Mouse (Mus musculus) hindbrain, embryonic 14.5 days (tissue): ENCODE results near the gene Fcrl1. TPM values are rescaled to one million over a fixed set of nuclear protein-coding genes. Genes with fewer than 3 reads are reported as not detected.
"Not testable (repeated sequence)": the region's sequence is repeated elsewhere in the genome, so short reads cannot be mapped to it uniquely, and the experiment has no call there.

Source experiments
- ATAC-seq: fragments of 200-750 bp; cut with Nextera tagmentation; 2 replicates; pipeline ENCODE4 v1.8.0; 2017; ENCODE audit warnings: moderate number of reproducible peaks, mild to moderate bottlenecking, moderate TSS enrichment, moderate library complexity; ENCODE audit not compliant: low FRiP score
- DNase-seq: peaks from one replicate; pipeline ENCODE4 v3.0.0-alpha.2; 2015; ENCODE audit warnings: low spot score
- H3K27ac ChIP-seq: fragments of 300-500 bp; sonication (generic); 2 replicates; pipeline ENCODE4 v1.5.1; 2014; ENCODE audit warnings: mild to moderate bottlenecking, moderate library complexity
- H3K27me3 ChIP-seq: fragments of 300-500 bp; sonication (generic); 2 replicates; pipeline ENCODE4 v1.6.1; 2014; ENCODE audit warnings: mild to moderate bottlenecking, low read length, mixed read lengths; ENCODE audit not compliant: control insufficient read depth, insufficient read depth
- H3K36me3 ChIP-seq: fragments of 300-500 bp; sonication (generic); replicated peaks from 2 replicates; pipeline ENCODE4 v1.6.1; 2014; ENCODE audit not compliant: control insufficient read depth, insufficient read depth
- H3K4me1 ChIP-seq: fragments of 300-500 bp; sonication (generic); replicated peaks from 2 replicates; pipeline ENCODE4 v1.6.1; 2014; ENCODE audit warnings: antibody characterized with exemption, low read length, mixed read lengths; ENCODE audit not compliant: control insufficient read depth, insufficient read depth
- H3K4me2 ChIP-seq: fragments of 300-500 bp; sonication (generic); replicated peaks from 2 replicates; pipeline ENCODE4 v1.6.1; 2014; ENCODE audit warnings: mild to moderate bottlenecking, moderate library complexity
- H3K4me3 ChIP-seq: fragments of 300-500 bp; sonication (generic); replicated peaks from 2 replicates; pipeline ENCODE4 v1.5.1; 2014; ENCODE audit warnings: mild to moderate bottlenecking, low read length
- H3K9ac ChIP-seq: fragments of 300-500 bp; sonication (generic); 2 replicates; pipeline ENCODE4 v1.6.1; 2014
- H3K9me3 ChIP-seq: fragments of 300-500 bp; sonication (generic); 2 replicates; pipeline ENCODE4 v1.6.1; 2016; ENCODE audit warnings: low read length; ENCODE audit not compliant: control insufficient read depth
- WGBS: fragments of 180-500 bp; shearing (Covaris S2); extraction: QIAGEN DNeasy Blood & Tissue Kit; methylation state at CpG from one replicate; pipeline ENCODE4 v1.1.7; 2014; 5-methylcytosine and 5-hydroxymethylcytosine counted together
- polyA plus RNA-seq: library from polyadenylated mRNA; unstranded; fragments of >200 nt; fragmentation: Nextera tagmentation; extraction: Ambion mirVana; gene quantifications from 2 replicates; pipeline ENCODE4 v1.2.1, GENCODE M21; 2014

Fcrl1 gene
- polyA plus RNA-seq, 1 experiment from 2014 or later = not detected

GRCm38 (mm10) chr3:87377228-87377627 lies 1.0 kb downstream of the Fcrl1 start:
- Histone ChIP-seq H3K27me3 (no peaks in the 10 kb centered on the region), H3K4me3 (no peak overlapping the region), H3K9ac (no peak overlapping the region), H3K27ac (no peak overlapping the region), H3K4me1 (no peaks in the 10 kb centered on the region), H3K4me2 (no peak overlapping the region), H3K9me3 (no peaks in the 10 kb centered on the region), H3K36me3 (no peaks in the 10 kb centered on the region)
- no peak for DNase-seq
- WGBS = 78% methylated on average over 3 of the region's 3 CpGs
- no peak for ATAC-seq

DNA sequence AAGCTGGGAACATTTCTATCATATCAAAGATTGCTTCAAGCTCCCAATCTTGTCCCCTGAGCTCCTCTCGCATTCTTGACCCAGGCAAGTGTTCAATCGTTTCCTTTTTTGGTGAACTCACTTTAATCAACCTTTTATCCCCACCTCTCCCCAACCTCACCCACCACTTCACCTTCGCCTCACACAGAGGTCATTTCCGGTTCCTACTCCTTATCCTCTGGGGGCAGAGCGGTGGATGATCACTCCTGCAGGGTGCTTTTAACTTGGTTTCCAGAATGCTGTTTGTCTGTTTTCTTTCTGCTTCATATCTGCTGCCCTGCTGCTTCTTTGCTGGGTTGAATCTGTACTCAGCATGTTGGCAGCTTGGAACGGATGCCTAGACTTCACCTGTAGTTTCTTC lies 1.5 kb downstream of the Fcrl1 start:
- H3K9ac ChIP-seq = no peak overlapping the region
- no peaks in the 10 kb centered on the region for H3K27me3 ChIP-seq
- DNase-seq = no peak
- H3K4me3 ChIP-seq = no peak overlapping the region
- no peak overlapping the region for H3K4me2 ChIP-seq
- no peak for ATAC-seq
- H3K27ac ChIP-seq = no peak overlapping the region
- no peaks in the 10 kb centered on the region for H3K4me1 ChIP-seq
- H3K9me3 ChIP-seq = no peaks in the 10 kb centered on the region
- H3K36me3 ChIP-seq = no peaks in the 10 kb centered on the region
- WGBS = 81% methylated on average over 6 of the region's 6 CpGs

DNA sequence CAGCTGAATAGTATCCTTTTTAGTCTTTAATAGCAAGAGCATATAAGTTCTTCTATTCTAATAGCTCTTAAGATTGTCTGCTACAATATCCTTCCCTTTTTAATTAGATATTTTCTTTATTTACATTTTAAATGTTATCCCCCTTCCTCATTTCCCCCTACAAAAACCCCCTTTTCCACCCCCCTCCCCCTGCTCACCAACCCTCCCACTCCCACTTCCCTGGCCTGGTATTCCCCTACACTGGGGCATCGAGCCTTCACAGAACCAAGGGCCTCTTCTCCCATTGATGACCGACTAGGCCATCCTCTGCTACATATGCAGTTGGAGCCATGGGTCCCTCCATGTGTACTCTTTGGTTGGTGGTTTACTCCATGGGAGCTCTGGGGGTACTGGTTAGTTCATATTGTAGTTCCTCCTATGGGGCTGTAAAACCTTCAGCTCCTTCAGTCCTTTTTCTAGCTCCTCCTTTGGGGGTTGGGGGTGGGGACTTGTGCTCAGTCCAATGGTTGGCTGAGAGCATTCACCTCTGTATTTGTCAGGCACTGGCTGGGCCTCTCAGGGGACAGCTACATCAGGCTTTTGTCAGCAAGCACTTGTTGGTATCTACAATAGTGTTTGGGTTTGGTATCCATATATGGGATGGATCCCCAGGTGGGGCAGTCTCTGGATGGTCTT lies 3.6 kb downstream of the Fcrl1 start:
- not testable (repeated sequence) for ATAC-seq, DNase-seq, H3K9me3 ChIP-seq, H3K27ac ChIP-seq, H3K27me3 ChIP-seq, H3K36me3 ChIP-seq, H3K9ac ChIP-seq, H3K4me2 ChIP-seq, H3K4me3 ChIP-seq, H3K4me1 ChIP-seq
- WGBS = 95% methylated on average over 2 of the region's 2 CpGs

DNA sequence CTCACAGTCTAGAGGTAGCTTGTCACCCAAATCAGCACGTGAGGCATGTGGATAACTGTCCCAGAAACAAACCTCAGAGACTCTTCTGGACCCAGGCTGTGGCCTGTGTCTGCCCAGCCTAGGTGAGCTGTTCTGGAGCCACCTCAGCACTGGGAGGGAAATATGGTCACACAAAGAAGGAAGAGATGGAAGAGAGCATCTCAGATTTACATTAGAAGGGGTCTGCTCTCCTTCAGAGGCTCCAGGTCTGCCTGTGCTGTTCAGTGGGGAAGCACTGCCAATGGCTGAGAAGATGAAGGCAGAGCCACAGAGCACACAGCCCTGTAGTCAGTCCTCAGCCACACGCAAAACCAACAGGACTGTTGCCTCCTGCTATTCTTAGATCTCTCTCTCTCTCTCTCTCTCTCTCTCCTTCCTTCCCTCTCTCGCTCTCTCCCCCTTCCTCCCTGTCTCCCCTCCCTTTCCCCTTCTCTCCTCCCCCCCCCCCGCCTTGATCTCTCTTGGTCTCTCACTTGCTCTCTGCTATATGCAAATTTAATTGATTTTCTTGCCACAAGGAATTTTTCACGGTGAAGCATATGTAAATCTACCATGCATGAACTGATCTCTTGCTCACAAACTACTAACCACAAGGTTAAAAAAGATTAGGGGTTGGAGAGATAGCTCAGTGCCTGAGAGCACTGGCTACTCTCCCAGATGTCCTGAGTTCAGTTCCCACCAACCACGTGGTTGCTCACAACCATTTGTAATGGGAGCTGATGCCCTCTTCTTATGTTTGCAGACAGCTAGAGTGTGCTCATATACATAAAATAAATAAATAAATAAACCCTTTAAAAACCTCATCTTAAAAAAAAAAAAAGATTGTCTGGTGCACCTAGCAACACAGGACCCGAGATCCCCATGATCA lies 5.9 kb downstream of the Fcrl1 start:
- no peaks in the 10 kb centered on the region for H3K4me1 ChIP-seq
- no peaks in the 10 kb centered on the region for H3K9me3 ChIP-seq
- no peak overlapping the region for H3K9ac ChIP-seq
- ATAC-seq (no peak), DNase-seq (no peak)
- 65% methylated on average over 7 of the region's 7 CpGs for WGBS
- H3K4me3 ChIP-seq = no peak overlapping the region
- no peak overlapping the region for H3K4me2 ChIP-seq
- H3K27me3 ChIP-seq = no peaks in the 10 kb centered on the region
- no peaks in the 10 kb centered on the region for H3K36me3 ChIP-seq
- H3K27ac ChIP-seq = no peak overlapping the region

- Histone ChIP-seq H3K9me3 (no peaks in the 10 kb centered on the region), H3K4me3 (no peak overlapping the region), H3K27me3 (no peaks in the 10 kb centered on the region), H3K27ac (no peak overlapping the region), H3K4me1 (no peaks in the 10 kb centered on the region), H3K9ac (no peak overlapping the region), H3K36me3 (no peaks in the 10 kb centered on the region), H3K4me2 (no peak overlapping the region)
- ATAC-seq (no peak), DNase-seq (no peak)
- WGBS = 95% methylated on average over 3 of the region's 3 CpGs
Measured at GRCm38 (mm10) chr3:87383308-87383707, 7.1 kb downstream of the Fcrl1 start.

DNA sequence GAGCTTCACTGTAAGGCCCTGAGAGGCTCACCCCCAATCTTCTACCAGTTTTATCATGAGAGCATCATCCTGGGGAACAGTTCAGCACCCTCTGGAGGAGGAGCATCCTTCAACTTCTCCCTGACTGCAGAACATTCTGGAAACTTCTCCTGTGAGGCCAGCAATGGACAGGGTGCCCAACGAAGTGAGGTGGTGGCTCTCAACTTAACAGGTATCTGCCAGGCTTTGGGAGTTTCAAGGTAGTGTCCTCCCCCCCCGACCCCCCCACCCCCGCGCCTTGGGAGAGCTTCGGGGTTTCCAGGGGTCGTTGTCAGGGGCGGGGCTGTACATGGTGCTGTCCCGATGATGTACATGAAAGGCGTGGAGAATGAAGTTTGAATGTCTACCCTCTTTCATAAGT lies 8.9 kb downstream of the Fcrl1 start:
- no peaks in the 10 kb centered on the region for H3K27me3 ChIP-seq
- H3K4me1 ChIP-seq = no peaks in the 10 kb centered on the region
- no peak overlapping the region for H3K4me3 ChIP-seq
- H3K36me3 ChIP-seq = no peaks in the 10 kb centered on the region
- no peak for ATAC-seq
- no peak for DNase-seq
- no peak overlapping the region for H3K9ac ChIP-seq
- 86% methylated on average over 7 of the region's 9 CpGs for WGBS
- no peaks in the 10 kb centered on the region for H3K9me3 ChIP-seq
- H3K4me2 ChIP-seq = no peak overlapping the region
- H3K27ac ChIP-seq = no peak overlapping the region

- no peaks in the 10 kb centered on the region for H3K27me3 ChIP-seq
- DNase-seq (no peak), ATAC-seq (no peak)
- no peaks in the 10 kb centered on the region for H3K36me3 ChIP-seq
- H3K9me3 ChIP-seq = no peaks in the 10 kb centered on the region
- H3K9ac ChIP-seq = no peak overlapping the region
- no peak overlapping the region for H3K4me2 ChIP-seq
- no peak overlapping the region for H3K27ac ChIP-seq
- no peaks in the 10 kb centered on the region for H3K4me1 ChIP-seq
- H3K4me3 ChIP-seq = no peak overlapping the region
- WGBS = 80% methylated on average over 1 of the region's 1 CpGs
Measured at GRCm38 (mm10) chr3:87390935-87391334, 14.7 kb downstream of the Fcrl1 start.

DNA sequence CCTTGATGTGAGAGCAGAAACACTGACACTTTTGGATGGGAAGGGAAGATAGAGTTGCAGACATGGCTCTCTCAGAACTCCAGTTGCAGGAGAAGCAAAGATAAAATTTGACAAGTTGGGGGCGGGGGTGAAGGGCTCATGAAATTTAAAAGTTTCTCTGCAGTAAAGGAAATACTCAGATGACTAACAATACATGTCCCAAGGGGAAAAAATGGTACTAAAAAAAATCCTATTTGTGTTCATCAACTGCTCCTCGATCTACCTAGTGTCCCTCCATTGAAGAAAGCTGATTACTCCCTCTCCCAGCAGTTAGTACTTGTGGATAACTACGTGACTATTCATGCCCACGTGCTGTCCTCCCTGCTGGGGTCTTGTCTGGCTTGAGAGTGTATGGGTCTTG lies 22.6 kb downstream of the Fcrl1 start:
- ATAC-seq = no peak
- no peaks in the 10 kb centered on the region for H3K4me1 ChIP-seq

DNA sequence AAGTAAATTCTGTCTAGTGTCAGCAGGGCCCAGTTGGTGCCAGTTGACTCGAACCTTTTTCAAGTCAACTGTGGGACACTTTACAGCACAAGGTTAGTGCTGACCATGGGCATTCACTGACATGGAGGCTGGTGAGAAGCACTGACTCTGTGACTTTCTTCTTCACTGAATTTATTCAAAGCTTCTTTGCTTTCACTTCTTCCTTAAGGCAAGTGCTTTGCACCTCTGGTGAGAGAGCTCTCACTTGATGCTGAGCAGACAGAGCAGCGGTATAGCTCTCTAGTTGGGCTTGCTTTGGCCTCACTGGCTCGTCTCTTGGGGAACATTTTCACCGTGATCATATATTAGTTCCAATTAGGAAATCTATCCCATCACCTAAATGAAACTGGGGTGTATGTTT lies 23.7 kb downstream of the Fcrl1 start:
- H3K9me3 ChIP-seq = no peaks in the 10 kb centered on the region
- DNase-seq = no peak
- H3K36me3 ChIP-seq = no peaks in the 10 kb centered on the region
- no peaks in the 10 kb centered on the region for H3K27me3 ChIP-seq
- no peak overlapping the region for H3K4me3 ChIP-seq
- H3K9ac ChIP-seq = no peak overlapping the region
- no peaks in the 10 kb centered on the region for H3K4me1 ChIP-seq
- H3K27ac ChIP-seq = no peak overlapping the region
- ATAC-seq = no peak
- H3K4me2 ChIP-seq = no peak overlapping the region
- WGBS = 88% methylated on average over 4 of the region's 4 CpGs

More for the DNA sequence above, 22.6 kb downstream of the Fcrl1 start:
- DNase-seq = no peak
- H3K9me3 ChIP-seq = no peaks in the 10 kb centered on the region
- no peaks in the 10 kb centered on the region for H3K36me3 ChIP-seq
- H3K4me2 ChIP-seq = no peak overlapping the region
- no peak overlapping the region for H3K4me3 ChIP-seq
- no peak overlapping the region for H3K27ac ChIP-seq
- H3K27me3 ChIP-seq = no peaks in the 10 kb centered on the region
- 65% methylated on average over 4 of the region's 4 CpGs for WGBS
- no peak overlapping the region for H3K9ac ChIP-seq
